Mouse (Mus musculus): ENCODE data around the gene Atp9a. TPM values are rescaled to one million over a fixed set of nuclear protein-coding genes. Genes with fewer than 3 reads are reported as not detected.

Gene Atp9a
- total and polyA plus RNA-seq, 3 experiments, result not detected

GRCm38 (mm10) chr2:168632543-168632942 is 109.7 kb downstream of the Atp9a start:
- no peak overlapping the region for H3K9ac ChIP-seq (ENCODE audit: control insufficient read depth, low read depth, low read length, poor library complexity, severe bottlenecking)
- H3K27ac ChIP-seq (ENCODE audit: control insufficient read depth, low read depth, low read length), result no peak overlapping the region
- no peaks in the 10 kb centered on the region for H3K79me2 ChIP-seq (ENCODE audit: control insufficient read depth, insufficient read depth, low read length, poor library complexity)
- no peaks in the 10 kb centered on the region for H3K36me3 ChIP-seq (ENCODE audit: control insufficient read depth in 1 of 2, insufficient read depth in 2 of 2, low read length in 2 of 2)
- no peaks in the 10 kb centered on the region for H3K9me3 ChIP-seq (replicated peaks; ENCODE audit: insufficient read depth, low read length)
- H3K4me3 ChIP-seq (ENCODE audit: control insufficient read depth in 1 of 2, insufficient read depth in 1 of 2, low read depth in 2 of 2, low read length in 2 of 2), result no peak overlapping the region
- no peak for DNase-seq (ENCODE audit: low read depth, low spot score)
- H3K27me3 ChIP-seq (ENCODE audit: control insufficient read depth in 1 of 2, insufficient read depth in 2 of 2, low read length in 2 of 2), result no peaks in the 10 kb centered on the region
- H3K4me1 ChIP-seq (ENCODE audit: control insufficient read depth in 1 of 2, insufficient read depth in 2 of 2, low read length in 2 of 2), result no peaks in the 10 kb centered on the region
- no peak for TF ChIP-seq KAT2A (conservative IDR thresholded peaks at IDR 0.05; ENCODE audit: low read depth, low read length)
- no peak for TF ChIP-seq RAD21 (IDR thresholded peaks at IDR 0.05; ENCODE audit: low read depth, low read length)
- TF ChIP-seq SIN3A (IDR thresholded peaks at IDR 0.05; ENCODE audit: low read length), result no peak
- TF ChIP-seq MAFK (IDR thresholded peaks at IDR 0.05; ENCODE audit: borderline replicate concordance, low read depth, low read length), result no peak
- TF ChIP-seq RCOR1 (IDR thresholded peaks at IDR 0.05; ENCODE audit: low read depth, low read length), result no peak
- no peak for TF ChIP-seq USF1 (IDR thresholded peaks at IDR 0.05; ENCODE audit: low read depth, low read length)
- TF ChIP-seq MAX (IDR thresholded peaks at IDR 0.05; ENCODE audit: low read length), result no peak
- TF ChIP-seq E2F4 (IDR thresholded peaks at IDR 0.05; ENCODE audit: borderline replicate concordance, low read depth, low read length), result no peak
- TF ChIP-seq MXI1 (IDR thresholded peaks at IDR 0.05; ENCODE audit: low read depth, low read length), result no peak
- no peak for TF ChIP-seq MEF2A (IDR thresholded peaks at IDR 0.05; ENCODE audit: extremely low read depth, insufficient replicate concordance, low read depth, low read length, poor library complexity, severe bottlenecking)

- Histone ChIP-seq H3K4me3 (ENCODE audit: control insufficient read depth in 1 of 2, insufficient read depth in 1 of 2, low read depth in 2 of 2, low read length in 2 of 2) (no peak overlapping the region), H3K27me3 (ENCODE audit: control insufficient read depth in 1 of 2, insufficient read depth in 2 of 2, low read length in 2 of 2) (no peaks in the 10 kb centered on the region), H3K79me2 (ENCODE audit: control insufficient read depth, insufficient read depth, low read length, poor library complexity) (no peaks in the 10 kb centered on the region), H3K27ac (ENCODE audit: control insufficient read depth, low read depth, low read length) (no peak overlapping the region), H3K9me3 (replicated peaks; ENCODE audit: insufficient read depth, low read length) (no peaks in the 10 kb centered on the region), H3K9ac (ENCODE audit: control insufficient read depth, low read depth, low read length, poor library complexity, severe bottlenecking) (no peak overlapping the region), H3K4me1 (ENCODE audit: control insufficient read depth in 1 of 2, insufficient read depth in 2 of 2, low read length in 2 of 2) (no peaks in the 10 kb centered on the region), H3K36me3 (ENCODE audit: control insufficient read depth in 1 of 2, insufficient read depth in 2 of 2, low read length in 2 of 2) (no peaks in the 10 kb centered on the region)
- peak; percentile 11 for DNase-seq (ENCODE audit: low read depth, low spot score)
- peak in 2 of 3 experiments; percentile 37 to 54; a peak in 5 of 6 replicates for TF ChIP-seq CTCF (IDR thresholded peaks at IDR 0.05 in 2 of 3, conservative IDR thresholded peaks at IDR 0.05 in 1 of 3; ENCODE audit: control insufficient read depth in 1 of 3, insufficient read depth in 1 of 3, low read depth in 2 of 3, low read length in 3 of 3, poor library complexity in 1 of 3, severe bottlenecking in 1 of 3)
- TF ChIP-seq ELF1 (IDR thresholded peaks at IDR 0.05; ENCODE audit: low read depth, low read length), result no peak
- no peak for TF ChIP-seq POLR2AphosphoS5 (IDR thresholded peaks at IDR 0.05; ENCODE audit: borderline replicate concordance, low read depth, low read length)
- peak; percentile 26 for TF ChIP-seq RAD21 (IDR thresholded peaks at IDR 0.05; ENCODE audit: low read depth, low read length)
- no peak for TF ChIP-seq POLR2AphosphoS2 (IDR thresholded peaks at IDR 0.05; ENCODE audit: low read length)
- TF ChIP-seq SMC3 (IDR thresholded peaks at IDR 0.05; ENCODE audit: low read depth, low read length), result peak; percentile 22
- no peak for TF ChIP-seq TBP (IDR thresholded peaks at IDR 0.05; ENCODE audit: low read depth, low read length)
Measured at GRCm38 (mm10) chr2:168628787-168629186, 113.4 kb downstream of the Atp9a start.

Measured in MEL (cell line).